Mouse (Mus musculus): ENCODE measurements around the gene Gm49601. TPM values are rescaled to one million over a fixed set of nuclear protein-coding genes. Genes with fewer than 3 reads are reported as not detected.

Gm49601 gene
- polyA plus RNA-seq, 1 experiment from 2014 or later: 3.6 TPM

DNA sequence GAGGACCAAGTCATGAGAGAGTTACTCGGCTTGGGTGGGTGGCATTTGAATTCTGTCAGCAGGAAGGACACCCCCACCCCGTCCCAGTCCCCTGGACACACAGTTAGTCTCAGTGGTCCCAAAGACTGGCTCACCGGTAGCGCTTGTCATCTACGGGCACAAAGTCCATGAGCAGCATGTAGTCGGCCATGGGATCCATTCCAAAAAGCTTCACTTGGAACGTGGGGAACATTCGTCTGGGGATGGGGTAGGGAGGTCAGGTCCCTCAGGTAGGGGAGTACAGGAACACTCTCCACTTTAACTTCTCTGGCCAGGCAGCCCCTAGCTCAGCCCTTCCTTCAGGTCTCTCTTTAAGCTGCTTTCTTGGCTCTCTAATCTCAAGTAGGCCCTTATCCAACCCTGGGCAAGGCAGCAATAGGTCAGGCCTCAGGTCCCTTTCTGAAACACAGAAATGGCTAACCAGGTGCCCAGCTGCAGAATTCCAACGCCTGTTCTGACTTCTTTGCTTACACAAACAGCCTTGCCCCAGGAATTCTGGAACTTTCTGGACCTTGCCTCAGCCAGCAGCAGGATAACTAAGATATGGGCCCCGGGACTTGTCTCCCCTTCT is 41.2 kb downstream of the Gm49601 start:
- WGBS: 5% methylated on average over 10 of the region's 10 CpGs
- Histone ChIP-seq H3K9ac (ENCODE audit: low read length) (no peak overlapping the region), H3K27me3 (ENCODE audit: control insufficient read depth, insufficient read depth, low read length) (peaks cover 99% of the 10 kb centered on the region), H3K36me3 (ENCODE audit: control insufficient read depth, insufficient read depth, low read length) (no peaks in the 10 kb centered on the region), H3K4me2 (ENCODE audit: low read depth) (no peak overlapping the region), H3K9me3 (ENCODE audit: control insufficient read depth, low read length) (no peaks in the 10 kb centered on the region), H3K4me1 (ENCODE audit: control insufficient read depth, insufficient read depth, low read length) (peaks cover 18% of the 10 kb centered on the region), H3K4me3 (ENCODE audit: low read depth, low read length) (0 out of 2 replicates have a peak overlapping the region, but pooled peaks have one; percentile 31), H3K27ac (ENCODE audit: low read depth, low read length) (no peak overlapping the region)
- DNase-seq (ENCODE audit: low spot score): no peak
- no peak for ATAC-seq (ENCODE audit: insufficient read depth, low FRiP score, low TSS enrichment)

DNA sequence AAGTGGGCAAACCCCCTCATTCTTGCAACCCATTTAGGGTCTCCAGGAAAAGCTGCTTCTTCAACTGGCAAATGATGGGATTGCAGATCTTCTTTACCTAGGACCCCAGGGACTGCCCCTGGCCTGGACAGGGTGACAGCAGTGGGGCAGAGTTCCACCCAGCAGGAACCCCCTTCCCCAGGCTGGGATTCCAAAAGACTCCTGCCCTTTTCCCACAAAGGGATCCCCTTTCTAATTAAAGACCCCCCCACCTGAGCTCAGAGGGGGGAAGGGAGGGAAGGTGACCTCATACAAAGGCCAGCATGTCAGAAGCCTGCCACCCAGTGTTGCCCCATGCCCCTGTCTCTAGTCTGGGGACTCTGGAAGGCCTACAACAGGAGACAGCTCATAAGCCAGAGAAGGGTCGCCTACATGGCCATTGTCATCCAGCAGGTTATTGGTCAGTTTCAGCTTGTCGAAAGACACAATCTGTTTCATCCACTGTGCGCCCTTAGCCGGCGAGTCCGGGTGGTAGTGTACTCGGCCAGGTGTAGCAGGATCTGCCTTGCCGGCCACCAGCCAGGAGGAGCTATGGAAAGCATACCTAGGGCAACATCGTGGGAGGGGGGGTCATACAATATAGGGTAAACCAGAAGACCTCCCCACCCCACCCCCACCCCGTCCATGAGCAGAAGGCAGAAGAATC is 42.4 kb downstream of the Gm49601 start:
- Histone ChIP-seq H3K4me3 (ENCODE audit: low read depth, low read length) (no peak overlapping the region), H3K4me1 (ENCODE audit: control insufficient read depth, insufficient read depth, low read length) (peaks cover 18% of the 10 kb centered on the region), H3K27me3 (ENCODE audit: control insufficient read depth, insufficient read depth, low read length) (peaks cover 95% of the 10 kb centered on the region), H3K9me3 (ENCODE audit: control insufficient read depth, low read length) (no peaks in the 10 kb centered on the region), H3K36me3 (ENCODE audit: control insufficient read depth, insufficient read depth, low read length) (no peaks in the 10 kb centered on the region), H3K9ac (ENCODE audit: low read length) (no peak overlapping the region), H3K4me2 (ENCODE audit: low read depth) (no peak overlapping the region; the same call in 1 of the 2 replicates), H3K27ac (ENCODE audit: low read depth, low read length) (no peak overlapping the region)
- no peak for DNase-seq (ENCODE audit: low spot score)
- ATAC-seq (ENCODE audit: insufficient read depth, low FRiP score, low TSS enrichment): no peak
- 8% methylated on average over 10 of the region's 10 CpGs for WGBS

DNA sequence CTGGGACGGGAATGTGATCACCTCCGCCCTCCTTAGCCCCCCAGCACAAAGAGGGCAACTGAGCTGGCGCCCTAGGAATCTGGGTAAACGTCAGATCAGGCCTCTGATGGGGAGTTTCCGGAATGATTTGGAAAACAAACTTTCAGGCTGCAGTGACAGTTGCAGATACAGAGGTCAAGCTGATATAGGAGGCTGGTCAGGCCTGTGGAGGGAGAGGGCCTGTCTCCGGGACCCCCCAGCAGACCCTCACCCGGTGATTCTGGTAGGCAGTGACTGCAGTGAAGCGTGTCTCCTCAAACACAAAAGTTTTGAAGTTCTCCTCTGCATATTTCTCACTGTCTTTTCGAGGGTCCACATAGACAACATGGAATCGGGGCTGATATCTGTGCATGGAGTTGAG is 43.1 kb downstream of the Gm49601 start:
- Histone ChIP-seq H3K36me3 (ENCODE audit: control insufficient read depth, insufficient read depth, low read length) (no peaks in the 10 kb centered on the region), H3K9ac (ENCODE audit: low read length) (no peak overlapping the region), H3K4me3 (ENCODE audit: low read depth, low read length) (no peak overlapping the region), H3K4me1 (ENCODE audit: control insufficient read depth, insufficient read depth, low read length) (peaks cover 18% of the 10 kb centered on the region), H3K9me3 (ENCODE audit: control insufficient read depth, low read length) (no peaks in the 10 kb centered on the region), H3K27me3 (ENCODE audit: control insufficient read depth, insufficient read depth, low read length) (peaks cover 92% of the 10 kb centered on the region), H3K4me2 (ENCODE audit: low read depth) (no peak overlapping the region), H3K27ac (ENCODE audit: low read depth, low read length) (no peak overlapping the region)
- ATAC-seq (ENCODE audit: insufficient read depth, low FRiP score, low TSS enrichment) (no peak), DNase-seq (ENCODE audit: low spot score) (no peak)
- 5% methylated on average over 10 of the region's 10 CpGs for WGBS

DNA sequence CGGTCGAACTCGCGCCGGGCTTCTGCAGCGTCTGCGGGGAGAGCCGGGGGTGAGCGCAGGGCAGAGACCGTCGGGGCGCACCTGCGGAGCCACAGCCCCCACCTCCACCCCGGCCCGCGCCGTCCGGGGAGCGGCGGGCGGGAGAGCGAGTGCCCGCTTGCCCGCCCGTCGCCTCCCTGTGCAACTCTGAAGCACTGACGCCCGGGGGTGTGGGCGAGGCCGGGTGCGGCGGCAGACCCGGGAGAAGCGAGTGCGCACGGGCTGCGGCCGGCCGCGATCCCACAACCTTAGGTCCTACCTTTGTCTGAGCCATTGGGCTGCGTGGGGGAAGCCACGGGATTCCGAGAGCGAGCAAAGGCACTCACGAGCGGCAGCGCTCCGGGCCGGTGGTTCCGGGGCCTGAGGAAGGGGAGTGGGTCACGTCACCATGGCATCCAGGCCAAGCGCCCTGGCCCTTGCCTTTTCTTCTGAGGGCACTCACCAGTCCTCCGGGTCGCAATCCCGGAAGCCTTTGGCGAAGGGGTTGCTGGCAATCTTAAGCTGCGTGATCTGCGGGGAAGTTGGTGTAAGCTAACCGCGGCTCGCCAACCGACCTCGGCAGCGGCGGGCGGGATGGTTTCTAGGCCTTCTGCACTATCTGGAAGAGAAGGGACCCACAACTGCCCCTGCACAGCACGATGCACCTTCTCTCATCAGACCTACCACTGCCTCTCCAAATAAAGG is 43.6 kb downstream of the Gm49601 start:
- DNase-seq (ENCODE audit: low spot score) (peak; percentile 31), ATAC-seq (ENCODE audit: insufficient read depth, low FRiP score, low TSS enrichment) (no peak)
- peaks cover 15% of the 10 kb centered on the region for H3K4me1 ChIP-seq (ENCODE audit: control insufficient read depth, insufficient read depth, low read length)
- no peaks in the 10 kb centered on the region for H3K36me3 ChIP-seq (ENCODE audit: control insufficient read depth, insufficient read depth, low read length)
- H3K27ac ChIP-seq (ENCODE audit: low read depth, low read length): no peak overlapping the region
- WGBS: under 1% methylated on average over 56 of the region's 67 CpGs
- H3K4me3 ChIP-seq (ENCODE audit: low read depth, low read length): peak overlapping the region; percentile 28
- H3K4me2 ChIP-seq (ENCODE audit: low read depth): peak overlapping the region; percentile 34
- peaks cover 86% of the 10 kb centered on the region for H3K27me3 ChIP-seq (ENCODE audit: control insufficient read depth, insufficient read depth, low read length)
- no peaks in the 10 kb centered on the region for H3K9me3 ChIP-seq (ENCODE audit: control insufficient read depth, low read length)
- no peak overlapping the region for H3K9ac ChIP-seq (ENCODE audit: low read length)

DNA sequence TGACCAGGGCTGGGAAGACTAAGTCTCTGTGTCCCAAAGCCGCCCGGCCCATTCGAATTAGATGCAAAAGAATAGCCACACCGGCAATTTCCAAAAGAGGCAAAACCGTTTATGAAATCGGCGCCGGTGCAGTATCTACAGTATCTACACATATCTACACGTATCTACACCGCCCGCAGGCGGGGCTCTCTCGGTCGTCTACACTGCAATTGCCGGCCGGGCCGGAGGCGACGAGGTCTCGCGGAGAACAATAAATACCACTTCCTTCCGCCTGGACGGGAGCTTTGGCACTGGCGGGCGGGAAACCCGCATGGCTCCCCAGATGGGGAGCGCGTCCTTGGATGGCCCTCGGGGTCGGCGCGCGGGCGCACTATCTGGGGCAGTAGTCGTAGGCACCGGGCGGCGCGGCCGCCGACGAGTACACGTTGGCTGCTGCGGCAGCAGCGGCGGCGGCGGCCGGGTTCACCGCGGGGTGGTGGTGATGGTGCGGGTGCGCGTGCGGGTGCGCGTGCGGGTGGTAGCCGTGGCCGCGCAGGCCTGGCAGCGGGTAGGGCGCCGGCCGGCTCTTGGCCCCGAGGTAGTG is 44.5 kb downstream of the Gm49601 start:
- Histone ChIP-seq H3K27ac (ENCODE audit: low read depth, low read length) (no peak overlapping the region), H3K4me2 (ENCODE audit: low read depth) (peak overlapping the region; percentile 34), H3K9me3 (ENCODE audit: control insufficient read depth, low read length) (no peaks in the 10 kb centered on the region), H3K4me1 (ENCODE audit: control insufficient read depth, insufficient read depth, low read length) (peaks cover 15% of the 10 kb centered on the region), H3K9ac (ENCODE audit: low read length) (peak overlapping the region; percentile 23; the same call in 1 of the 2 replicates), H3K4me3 (ENCODE audit: low read depth, low read length) (peak overlapping the region; percentile 28), H3K27me3 (ENCODE audit: control insufficient read depth, insufficient read depth, low read length) (peaks cover 78% of the 10 kb centered on the region), H3K36me3 (ENCODE audit: control insufficient read depth, insufficient read depth, low read length) (no peaks in the 10 kb centered on the region)
- peak; percentile 49 for DNase-seq (ENCODE audit: low spot score)
- under 1% methylated on average over 57 of the region's 66 CpGs for WGBS
- ATAC-seq (ENCODE audit: insufficient read depth, low FRiP score, low TSS enrichment): no peak

DNA sequence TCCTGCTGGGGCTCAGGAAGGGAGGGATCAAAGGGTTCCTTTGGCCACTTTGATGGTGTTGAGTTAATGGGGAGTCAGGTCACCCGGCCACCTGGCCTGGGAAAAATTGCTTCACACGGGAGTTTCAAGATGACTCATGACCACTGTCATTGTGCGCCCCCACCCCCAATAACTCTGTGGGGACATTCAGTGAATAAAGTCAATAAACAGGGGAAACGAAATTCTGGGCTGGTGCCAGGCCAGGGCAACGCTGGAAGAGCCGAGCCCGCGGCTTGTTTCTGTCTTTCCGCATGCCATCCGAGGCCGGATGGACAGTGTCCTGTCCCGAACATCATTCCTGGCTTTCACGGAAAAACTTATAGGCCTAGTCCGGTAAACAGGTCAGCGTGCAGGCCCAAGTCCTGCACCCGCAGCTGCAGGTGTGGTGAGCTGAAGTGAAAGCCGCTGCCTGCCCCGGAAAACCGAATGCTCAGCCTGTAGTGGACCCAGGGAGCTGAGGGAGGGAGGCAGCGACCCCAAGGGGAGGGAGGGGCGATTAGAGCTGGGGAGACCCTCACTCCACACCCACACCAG is 45.1 kb downstream of the Gm49601 start:
- Histone ChIP-seq H3K36me3 (ENCODE audit: control insufficient read depth, insufficient read depth, low read length) (no peaks in the 10 kb centered on the region), H3K9me3 (ENCODE audit: control insufficient read depth, low read length) (no peaks in the 10 kb centered on the region), H3K4me1 (ENCODE audit: control insufficient read depth, insufficient read depth, low read length) (peaks cover 9% of the 10 kb centered on the region), H3K4me3 (ENCODE audit: low read depth, low read length) (peak overlapping the region; percentile 28), H3K9ac (ENCODE audit: low read length) (no peak overlapping the region), H3K4me2 (ENCODE audit: low read depth) (no peak overlapping the region; the same call in 1 of the 2 replicates), H3K27me3 (ENCODE audit: control insufficient read depth, insufficient read depth, low read length) (peaks cover 72% of the 10 kb centered on the region), H3K27ac (ENCODE audit: low read depth, low read length) (no peak overlapping the region)
- ATAC-seq (ENCODE audit: insufficient read depth, low FRiP score, low TSS enrichment): no peak
- DNase-seq (ENCODE audit: low spot score): no peak
- WGBS: 2% methylated on average over 21 of the region's 21 CpGs

DNA sequence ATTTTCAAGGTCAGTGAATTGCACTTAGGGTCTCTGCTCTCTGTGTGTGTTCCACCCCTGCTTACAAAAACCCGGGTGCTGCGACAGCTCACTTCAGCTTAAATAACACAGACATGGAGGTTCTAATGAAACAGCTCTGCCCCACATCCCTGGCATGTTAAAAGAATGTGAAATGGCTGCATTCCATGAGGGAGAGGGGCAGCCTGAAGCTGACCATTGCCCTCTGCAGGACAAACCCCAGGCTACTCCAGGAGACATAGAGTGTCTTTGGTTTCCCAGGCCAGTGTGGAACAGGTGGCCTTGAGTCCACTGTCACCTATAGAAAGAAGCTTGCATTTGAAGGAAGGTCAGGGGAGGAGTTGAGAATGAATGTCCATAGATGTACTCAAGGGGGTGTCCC is 45.8 kb downstream of the Gm49601 start:
- Histone ChIP-seq H3K4me3 (ENCODE audit: low read depth, low read length) (no peak overlapping the region), H3K27ac (ENCODE audit: low read depth, low read length) (no peak overlapping the region), H3K36me3 (ENCODE audit: control insufficient read depth, insufficient read depth, low read length) (no peaks in the 10 kb centered on the region), H3K9ac (ENCODE audit: low read length) (no peak overlapping the region), H3K9me3 (ENCODE audit: control insufficient read depth, low read length) (no peaks in the 10 kb centered on the region), H3K4me1 (ENCODE audit: control insufficient read depth, insufficient read depth, low read length) (peaks cover 8% of the 10 kb centered on the region), H3K4me2 (ENCODE audit: low read depth) (no peak overlapping the region), H3K27me3 (ENCODE audit: control insufficient read depth, insufficient read depth, low read length) (peaks cover 65% of the 10 kb centered on the region)
- 11% methylated on average over 2 of the region's 2 CpGs for WGBS
- DNase-seq (ENCODE audit: low spot score) (no peak), ATAC-seq (ENCODE audit: insufficient read depth, low FRiP score, low TSS enrichment) (no peak)

DNA sequence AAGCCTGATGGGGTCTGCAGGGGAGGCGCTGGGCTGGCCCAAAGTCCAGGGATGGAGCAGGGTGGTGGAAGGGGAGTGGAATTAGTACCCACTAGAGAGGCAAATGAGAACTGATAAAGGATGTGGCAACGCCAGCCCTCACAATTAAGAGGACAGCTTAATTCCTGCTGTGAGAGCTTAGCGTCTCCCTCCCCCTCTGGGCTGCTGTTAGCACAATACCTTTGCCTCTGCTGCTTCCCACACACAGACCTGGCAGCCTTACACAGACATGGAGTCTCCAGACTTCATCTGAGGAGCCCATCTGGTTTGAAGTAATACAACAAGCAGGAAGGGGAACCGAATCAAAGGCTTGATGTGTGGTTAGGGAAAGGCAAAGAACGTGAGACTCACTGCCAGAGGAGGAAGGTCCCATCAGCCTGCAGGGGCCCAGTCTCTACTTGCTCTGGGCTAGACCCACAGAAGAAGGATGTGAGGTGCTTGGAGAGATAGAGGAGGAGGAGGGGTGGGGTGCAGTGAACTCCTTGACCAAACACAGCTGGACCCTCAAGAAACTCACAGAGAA is 48.5 kb downstream of the Gm49601 start:
- H3K27me3 ChIP-seq (ENCODE audit: control insufficient read depth, insufficient read depth, low read length): peaks cover 38% of the 10 kb centered on the region
- no peak overlapping the region for H3K4me2 ChIP-seq (ENCODE audit: low read depth)
- no peaks in the 10 kb centered on the region for H3K9me3 ChIP-seq (ENCODE audit: control insufficient read depth, low read length)
- 18% methylated on average over 5 of the region's 5 CpGs for WGBS
- no peak for ATAC-seq (ENCODE audit: insufficient read depth, low FRiP score, low TSS enrichment)
- H3K4me1 ChIP-seq (ENCODE audit: control insufficient read depth, insufficient read depth, low read length): peaks cover 8% of the 10 kb centered on the region
- no peak for DNase-seq (ENCODE audit: low spot score)
- H3K4me3 ChIP-seq (ENCODE audit: low read depth, low read length): no peak overlapping the region
- no peaks in the 10 kb centered on the region for H3K36me3 ChIP-seq (ENCODE audit: control insufficient read depth, insufficient read depth, low read length)
- no peak overlapping the region for H3K9ac ChIP-seq (ENCODE audit: low read length)
- H3K27ac ChIP-seq (ENCODE audit: low read depth, low read length): no peak overlapping the region

Measured in neural tube, embryonic 11.5 days (tissue).